Mouse (Mus musculus) hindbrain, embryonic 11.5 days (tissue): ENCODE measurements around the gene Shld2. TPM values are rescaled to one million over a fixed set of nuclear protein-coding genes. Genes with fewer than 3 reads are reported as not detected.

Experiments
- ATAC-seq: fragments of 200-750 bp; cut with Nextera tagmentation; 2 replicates; pipeline ENCODE4 v1.8.0; 2017; ENCODE audit warnings: mild to moderate bottlenecking, moderate TSS enrichment, moderate library complexity; ENCODE audit not compliant: low FRiP score
- DNase-seq: peaks from one replicate; pipeline ENCODE4 v3.0.0-alpha.2; 2015; ENCODE audit warnings: low spot score
- H3K27ac ChIP-seq: fragments of 300-500 bp; sonication (generic); 2 replicates; pipeline ENCODE4 v1.5.1; 2014; ENCODE audit warnings: mild to moderate bottlenecking, low read depth, low read length
- H3K27me3 ChIP-seq: fragments of 300-500 bp; sonication (generic); 2 replicates; pipeline ENCODE4 v1.6.1; 2014; ENCODE audit warnings: mild to moderate bottlenecking, low read length, moderate library complexity, mixed read lengths; ENCODE audit not compliant: control insufficient read depth, insufficient read depth
- H3K36me3 ChIP-seq: fragments of 300-500 bp; sonication (generic); 2 replicates; pipeline ENCODE4 v1.6.1; 2014; ENCODE audit warnings: mild to moderate bottlenecking, low read length, moderate library complexity, mixed read lengths; ENCODE audit not compliant: control insufficient read depth, insufficient read depth
- H3K4me1 ChIP-seq: fragments of 300-500 bp; sonication (generic); replicated peaks from 2 replicates; pipeline ENCODE4 v1.6.1; 2014; ENCODE audit warnings: low read length, mixed read lengths; ENCODE audit not compliant: control insufficient read depth, insufficient read depth
- H3K4me2 ChIP-seq: fragments of 300-500 bp; sonication (generic); replicated peaks from 2 replicates; pipeline ENCODE4 v1.6.1; 2014; ENCODE audit warnings: mild to moderate bottlenecking, low read depth, low read length
- H3K4me3 ChIP-seq: fragments of 300-500 bp; sonication (generic); 2 replicates; pipeline ENCODE4 v1.5.1; 2014; ENCODE audit warnings: low read depth, low read length
- H3K9ac ChIP-seq: fragments of 300-500 bp; sonication (generic); 2 replicates; pipeline ENCODE4 v1.6.1; 2014; ENCODE audit warnings: low read depth, low read length
- H3K9me3 ChIP-seq: fragments of 300-500 bp; sonication (generic); 2 replicates; pipeline ENCODE4 v1.6.1; 2016; ENCODE audit warnings: low read length; ENCODE audit not compliant: control insufficient read depth
- WGBS: fragments of 180-500 bp; shearing (Covaris S2); extraction: QIAGEN DNeasy Blood & Tissue Kit; methylation state at CpG from one replicate; pipeline ENCODE4 v1.1.7; 2014; 5-methylcytosine and 5-hydroxymethylcytosine counted together
- polyA plus RNA-seq: library from polyadenylated mRNA; unstranded; fragments of >200 nt; fragmentation: Nextera tagmentation; extraction: Ambion mirVana; gene quantifications from 2 replicates; pipeline ENCODE4 v1.2.1, GENCODE M21; 2014

The Shld2 gene
- 7.1 and 8.5 TPM in 2 replicates for polyA plus RNA-seq

DNA sequence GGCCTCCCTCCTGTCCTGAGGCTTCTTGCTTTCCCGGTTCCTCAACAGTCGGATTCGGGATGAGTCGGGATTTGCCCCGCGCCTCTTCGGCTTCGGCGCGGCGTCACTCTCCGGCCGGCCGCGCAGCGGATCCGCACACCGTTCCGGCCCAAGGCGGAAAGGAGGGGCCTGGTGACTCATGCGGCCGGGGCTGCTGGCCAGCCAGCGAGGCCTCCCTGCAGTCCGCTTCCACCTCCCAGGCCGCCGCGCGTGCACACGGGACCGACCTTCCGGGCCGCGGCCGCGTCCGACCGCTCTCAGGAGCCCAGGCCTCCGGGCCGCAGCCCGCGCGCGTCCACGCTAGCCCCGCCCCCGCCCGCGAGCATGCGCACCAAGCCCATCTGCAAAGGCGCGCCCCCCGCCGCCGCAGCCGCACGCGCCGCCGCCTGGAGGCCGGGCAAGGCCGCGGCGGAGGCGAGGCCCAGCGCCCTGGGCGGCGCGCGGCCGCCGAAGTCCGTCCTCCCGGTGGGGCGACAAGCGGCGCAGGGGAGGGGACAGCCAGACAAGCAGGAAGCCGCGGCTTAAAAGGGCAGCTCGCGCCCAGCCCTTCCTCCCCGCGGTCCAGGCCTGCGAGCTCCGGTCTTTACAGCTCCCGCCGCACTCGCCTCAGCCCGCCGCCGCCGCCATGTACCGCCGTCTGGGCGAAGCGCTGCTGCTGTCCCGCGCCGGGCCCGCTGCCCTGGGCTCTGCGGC is at the start of gene Shld2, which contains the start of gene Glud1:
Gene Shld2 (minus strand): TSS at position 260 of the 732 bp plus-strand sequence.
Gene Glud1 (plus strand): TSS at position 494 of the 732 bp plus-strand sequence.
- Histone ChIP-seq H3K36me3 (no peaks in the 10 kb centered on the region), H3K27me3 (no peaks in the 10 kb centered on the region), H3K4me1 (no peaks in the 10 kb centered on the region), H3K4me2 (peak within 1 kb of the TSS; percentile 68), H3K9me3 (no peaks in the 10 kb centered on the region), H3K27ac (peak within 1 kb of the TSS; percentile 94), H3K9ac (peak within 1 kb of the TSS; percentile 90), H3K4me3 (peak within 1 kb of the TSS; percentile 70)
- WGBS, result under 1% methylated on average over 42 of the region's 100 CpGs
- DNase-seq, result peak; percentile 97
- peak; percentile 98 for ATAC-seq

DNA sequence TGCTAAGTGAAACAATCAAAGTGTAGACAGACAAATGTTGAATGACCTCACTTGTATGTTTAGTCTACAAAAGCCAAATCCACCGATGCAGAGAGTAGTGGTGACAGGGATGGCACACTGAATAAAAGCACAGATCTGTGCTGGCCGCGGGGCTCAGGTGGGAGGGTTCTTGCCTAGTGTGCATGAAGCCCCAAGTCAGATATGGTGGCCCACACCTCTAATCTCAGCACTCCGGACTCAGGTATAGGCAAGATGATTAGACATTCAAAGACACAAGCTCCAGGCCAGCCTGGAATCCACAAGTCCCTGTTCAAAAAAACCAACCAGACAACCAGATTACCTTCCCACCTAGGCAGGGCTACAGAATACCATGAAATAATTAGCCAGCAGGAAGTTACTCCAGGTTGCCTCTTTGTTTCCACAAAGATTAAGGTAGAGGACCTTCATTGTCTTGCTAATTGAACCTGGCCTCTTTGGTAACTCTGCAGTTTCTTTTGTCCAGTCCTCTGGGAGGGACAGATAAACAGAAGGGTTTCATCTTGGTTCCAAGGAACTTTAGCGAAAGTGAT is 49.5 kb upstream of the Shld2 start:
- Histone ChIP-seq H3K27me3 (no peaks in the 10 kb centered on the region; the same call in 1 of the 2 replicates), H3K36me3 (no peaks in the 10 kb centered on the region), H3K4me2 (no peak overlapping the region), H3K4me3 (no peak overlapping the region), H3K9ac (no peak overlapping the region), H3K9me3 (no peaks in the 10 kb centered on the region), H3K4me1 (no peaks in the 10 kb centered on the region), H3K27ac (no peak overlapping the region)
- 42% methylated on average over 5 of the region's 5 CpGs for WGBS
- ATAC-seq (no peak), DNase-seq (no peak)

DNA sequence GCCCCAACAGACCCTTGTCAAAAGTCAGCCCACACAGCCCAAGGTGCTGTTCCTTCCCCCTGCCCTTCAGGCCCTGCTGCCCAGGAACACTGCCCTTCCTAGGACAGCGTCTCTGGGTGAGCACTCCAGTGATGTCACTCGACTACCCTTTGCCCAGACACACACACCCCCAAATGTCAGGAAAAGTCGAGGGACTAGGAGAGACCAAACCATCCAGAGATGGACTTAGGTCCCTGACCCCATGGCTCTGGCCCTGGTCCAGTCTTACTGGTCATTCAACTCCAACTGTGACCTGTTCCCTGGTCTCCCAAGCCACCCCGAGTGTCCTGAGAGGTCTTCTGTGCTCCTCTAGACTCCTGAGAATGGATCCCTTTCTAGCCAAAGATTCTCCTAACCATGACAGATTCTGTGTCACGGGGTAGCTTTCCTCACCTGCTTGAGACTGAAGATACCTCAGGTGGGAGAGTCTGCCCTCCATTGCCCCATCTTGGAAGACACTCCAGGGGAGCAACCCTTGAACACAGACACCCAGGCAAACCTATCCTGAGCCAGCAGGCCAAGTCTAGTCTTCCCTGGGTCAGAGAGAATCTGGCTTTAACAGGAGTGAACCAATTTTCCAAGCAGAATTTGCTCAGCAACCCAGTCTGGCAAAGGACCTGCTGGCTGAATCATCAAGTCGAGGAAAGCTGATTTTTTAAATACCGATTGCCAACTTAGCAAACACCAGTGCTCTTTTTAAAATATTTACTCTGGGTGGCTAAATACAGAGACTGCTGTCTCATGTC is 47.6 kb upstream of the Shld2 start:
- Histone ChIP-seq H3K4me2 (no peak overlapping the region), H3K27ac (no peak overlapping the region), H3K27me3 (no peaks in the 10 kb centered on the region; the same call in 1 of the 2 replicates), H3K36me3 (no peaks in the 10 kb centered on the region), H3K4me1 (no peaks in the 10 kb centered on the region), H3K9me3 (no peaks in the 10 kb centered on the region), H3K4me3 (no peak overlapping the region), H3K9ac (no peak overlapping the region)
- 86% methylated on average over 7 of the region's 7 CpGs for WGBS
- ATAC-seq (no peak), DNase-seq (no peak)

DNA sequence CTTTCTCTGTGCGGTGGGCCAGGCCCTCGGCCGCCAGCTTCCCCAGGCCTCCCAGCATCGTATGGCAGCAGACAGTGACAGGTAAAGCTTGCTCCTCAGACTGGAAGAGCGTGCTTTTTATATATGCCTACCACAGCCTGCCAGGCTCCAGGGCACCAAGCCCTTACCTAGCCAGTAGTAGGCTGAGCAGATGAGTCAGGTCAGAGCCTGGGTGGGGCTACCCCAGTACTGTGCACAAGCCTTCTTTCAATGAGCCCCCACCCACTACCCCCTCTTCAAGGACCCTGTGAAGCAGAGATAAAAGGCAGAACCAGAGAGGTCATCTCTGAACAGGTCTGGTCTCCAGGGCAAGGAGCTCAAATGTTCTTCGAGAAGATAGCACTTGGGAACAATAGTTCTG is 45.0 kb upstream of the Shld2 start, which contains the start of gene Fam25c:
Gene Fam25c (minus strand): TSS at position 133 of the 400 bp plus-strand sequence.
- Histone ChIP-seq H3K4me3 (no peak within 1 kb of the TSS), H3K36me3 (no peaks in the 10 kb centered on the region), H3K27me3 (no peaks in the 10 kb centered on the region), H3K27ac (no peak within 1 kb of the TSS), H3K4me1 (no peaks in the 10 kb centered on the region), H3K9me3 (no peaks in the 10 kb centered on the region), H3K9ac (no peak within 1 kb of the TSS), H3K4me2 (no peak within 1 kb of the TSS)
- DNase-seq (no peak), ATAC-seq (no peak)
- WGBS, result 80% methylated on average over 6 of the region's 6 CpGs

DNA sequence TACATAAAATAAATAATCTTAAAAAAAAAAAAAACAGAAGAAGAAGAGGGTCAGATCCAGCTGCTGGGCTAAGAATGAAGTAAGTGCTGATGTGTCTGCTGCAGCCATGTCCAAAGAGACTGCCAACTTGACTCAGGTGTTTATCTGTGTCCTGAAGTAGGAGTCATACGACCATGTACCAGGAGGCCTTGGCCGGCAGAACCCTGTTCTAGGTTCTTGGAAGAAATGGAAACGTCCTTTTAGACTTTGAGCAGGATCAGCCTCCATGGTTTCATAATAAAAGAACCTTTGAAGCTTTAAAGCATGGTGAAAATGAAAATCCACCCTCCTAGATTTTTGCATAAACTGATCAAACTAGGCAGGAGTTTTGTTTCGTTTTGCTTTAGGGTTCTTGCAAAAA is 44.2 kb upstream of the Shld2 start:
- ATAC-seq (no peak), DNase-seq (no peak)
- Histone ChIP-seq H3K4me1 (no peaks in the 10 kb centered on the region), H3K9me3 (no peaks in the 10 kb centered on the region), H3K27me3 (no peaks in the 10 kb centered on the region), H3K27ac (no peak overlapping the region), H3K36me3 (no peaks in the 10 kb centered on the region), H3K4me3 (no peak overlapping the region), H3K9ac (no peak overlapping the region), H3K4me2 (no peak overlapping the region)
- 85% methylated on average over 4 of the region's 4 CpGs for WGBS

DNA sequence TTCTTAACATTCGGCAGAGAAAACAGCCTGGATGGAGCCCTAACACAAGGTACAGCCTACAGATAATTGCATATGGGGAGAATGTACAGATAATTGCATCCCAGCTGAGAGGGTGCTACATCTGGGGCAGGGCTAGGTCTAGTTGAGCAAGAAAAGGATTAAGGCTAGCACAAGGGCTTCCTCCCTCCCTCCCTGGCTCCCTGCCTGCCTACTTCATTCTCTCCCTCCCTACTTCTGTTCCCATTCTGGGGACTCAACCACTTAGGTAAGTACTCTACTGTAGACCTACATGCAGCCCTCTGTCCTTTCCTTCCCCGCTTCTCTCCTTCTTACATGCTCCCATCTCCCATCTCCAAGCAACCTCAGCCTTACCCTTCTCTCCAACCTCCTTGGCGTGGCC is 43.0 kb upstream of the Shld2 start:
- ATAC-seq (no peak), DNase-seq (no peak)
- H3K4me2 ChIP-seq, result no peak overlapping the region
- WGBS, result 96% methylated on average over 3 of the region's 3 CpGs
- H3K36me3 ChIP-seq, result no peaks in the 10 kb centered on the region
- no peaks in the 10 kb centered on the region for H3K4me1 ChIP-seq
- H3K9ac ChIP-seq, result no peak overlapping the region
- no peak overlapping the region for H3K27ac ChIP-seq
- H3K4me3 ChIP-seq, result no peak overlapping the region
- H3K9me3 ChIP-seq, result no peaks in the 10 kb centered on the region
- H3K27me3 ChIP-seq, result no peaks in the 10 kb centered on the region

DNA sequence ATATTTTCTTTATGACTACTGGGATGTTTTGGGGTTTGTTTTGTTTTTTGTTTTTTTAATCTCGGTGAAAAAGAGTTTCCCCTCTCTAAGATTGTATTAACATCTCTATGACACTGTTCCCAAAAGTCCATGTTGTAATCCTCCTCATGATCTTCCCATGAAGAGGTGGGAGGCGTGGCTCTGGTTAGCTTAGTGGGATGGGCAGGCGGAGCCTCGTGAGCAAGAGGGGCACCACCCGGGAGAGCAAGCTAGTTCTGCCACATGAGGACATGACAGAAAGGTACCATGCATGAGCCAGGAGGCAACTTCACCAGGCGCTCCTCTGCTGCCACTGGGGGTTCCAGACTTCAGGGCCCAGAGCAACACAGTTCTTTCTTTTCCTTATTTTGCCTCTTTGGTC is 42.2 kb upstream of the Shld2 start:
- Histone ChIP-seq H3K4me3 (no peak overlapping the region), H3K9ac (no peak overlapping the region), H3K36me3 (no peaks in the 10 kb centered on the region), H3K9me3 (no peaks in the 10 kb centered on the region), H3K4me1 (no peaks in the 10 kb centered on the region), H3K27me3 (no peaks in the 10 kb centered on the region), H3K4me2 (no peak overlapping the region), H3K27ac (no peak overlapping the region)
- 74% methylated on average over 6 of the region's 6 CpGs for WGBS
- DNase-seq (no peak), ATAC-seq (no peak)

DNA sequence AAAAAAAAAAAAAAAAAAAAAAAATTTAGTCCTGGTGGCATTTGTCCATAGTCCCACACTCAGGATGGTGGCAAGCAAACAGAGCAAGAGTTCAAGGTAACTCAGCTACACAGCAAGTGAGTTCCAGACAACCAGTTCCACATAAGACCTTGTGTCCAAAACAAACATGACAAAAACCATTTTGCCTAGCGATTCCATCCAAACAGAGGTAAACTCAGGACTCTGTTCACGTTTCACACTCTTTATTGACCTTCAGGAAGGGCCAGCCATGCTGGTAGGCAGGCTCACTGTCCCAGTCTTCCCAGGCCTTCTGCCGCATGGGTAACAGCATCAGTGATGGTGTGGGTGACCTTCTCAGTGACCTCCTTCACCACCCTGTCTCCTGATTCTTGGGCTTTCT is 41.4 kb upstream of the Shld2 start:
- DNase-seq, result no peak
- Histone ChIP-seq H3K4me1 (no peaks in the 10 kb centered on the region), H3K36me3 (no peaks in the 10 kb centered on the region), H3K27ac (no peak overlapping the region), H3K4me2 (no peak overlapping the region), H3K4me3 (no peak overlapping the region), H3K27me3 (no peaks in the 10 kb centered on the region), H3K9me3 (no peaks in the 10 kb centered on the region), H3K9ac (no peak overlapping the region)
- 59% methylated on average over 3 of the region's 3 CpGs for WGBS
- no peak for ATAC-seq
